Mouse (Mus musculus) forebrain, embryonic 11.5 days (tissue): ENCODE measurements at regions not wholly inside any gene's neighbourhood (a gene's known extent, or its start where the extent isn't known, plus 50 kb on each side); places are given as distances from the start of the nearest gene placed in this dataset.
A peak's percentile ranks its signal among the peaks of the same experiment; 100 is the strongest.

Experiments used
- ATAC-seq: fragments of 200-750 bp; cut with Nextera tagmentation; replicated peaks from 2 replicates; pipeline ENCODE4 v1.8.0; 2017; ENCODE audit warnings: moderate TSS enrichment; ENCODE audit not compliant: low FRiP score
- DNase-seq: peaks from one replicate; pipeline ENCODE4 v3.0.0-alpha.2; 2017; ENCODE audit warnings: low spot score
- H3K27ac ChIP-seq: fragments of 300-500 bp; sonication (generic); 2 replicates; pipeline ENCODE4 v1.5.1; 2014; ENCODE audit warnings: low read depth, low read length
- H3K27me3 ChIP-seq: fragments of 300-500 bp; sonication (generic); 2 replicates; pipeline ENCODE4 v1.6.1; 2014; ENCODE audit warnings: mild to moderate bottlenecking, low read length, mixed read lengths; ENCODE audit not compliant: control insufficient read depth, insufficient read depth
- H3K36me3 ChIP-seq: fragments of 300-500 bp; sonication (generic); 2 replicates; pipeline ENCODE4 v1.6.1; 2014; ENCODE audit warnings: mild to moderate bottlenecking, low read length, moderate library complexity, mixed read lengths; ENCODE audit not compliant: control insufficient read depth, insufficient read depth
- H3K4me1 ChIP-seq: fragments of 300-500 bp; sonication (generic); replicated peaks from 2 replicates; pipeline ENCODE4 v1.6.1; 2014; ENCODE audit warnings: low read length, mixed read lengths; ENCODE audit not compliant: control insufficient read depth, insufficient read depth
- H3K4me2 ChIP-seq: fragments of 300-500 bp; sonication (generic); 2 replicates; pipeline ENCODE4 v1.6.1; 2014; ENCODE audit warnings: low read depth, mild to moderate bottlenecking, low read length, moderate library complexity, mixed read lengths; ENCODE audit not compliant: severe bottlenecking
- H3K4me3 ChIP-seq: fragments of 300-500 bp; sonication (generic); 2 replicates; pipeline ENCODE4 v1.5.1; 2014; ENCODE audit warnings: low read depth, low read length
- H3K9ac ChIP-seq: fragments of 300-500 bp; sonication (generic); 2 replicates; pipeline ENCODE4 v1.6.1; 2014; ENCODE audit warnings: low read length
- H3K9me3 ChIP-seq: fragments of 300-500 bp; sonication (generic); 2 replicates; pipeline ENCODE4 v1.6.1; 2016; ENCODE audit warnings: low read length, mixed read lengths; ENCODE audit not compliant: control insufficient read depth
- WGBS: fragments of 180-500 bp; shearing (Covaris S2); extraction: QIAGEN DNeasy Blood & Tissue Kit; methylation state at CpG from one replicate; pipeline ENCODE4 v1.1.7; 2014; 5-methylcytosine and 5-hydroxymethylcytosine counted together

DNA sequence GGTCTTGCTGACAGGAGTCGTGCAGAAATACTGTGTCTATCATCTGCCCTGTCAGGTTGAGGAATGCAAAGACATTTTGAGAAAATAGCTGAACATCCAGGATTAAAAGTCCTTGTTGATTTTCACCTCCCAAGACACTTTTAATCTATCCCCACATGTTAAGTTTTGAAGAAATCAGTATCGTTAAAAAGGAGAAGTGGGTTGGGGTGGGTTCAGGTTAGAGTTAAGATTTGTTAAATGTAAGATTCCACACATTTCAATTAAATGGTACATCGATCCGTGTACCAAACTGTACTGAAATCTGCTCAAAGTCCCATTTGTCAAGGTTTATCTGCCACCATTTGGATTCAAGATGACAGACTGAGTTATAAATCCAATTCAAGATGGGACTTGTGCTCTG lies 162.8 kb downstream of the Dhx15 start:
- Histone ChIP-seq H3K9me3 (no peaks in the 10 kb centered on the region), H3K27me3 (no peaks in the 10 kb centered on the region), H3K27ac (no peak overlapping the region), H3K36me3 (no peaks in the 10 kb centered on the region), H3K4me2 (no peak overlapping the region), H3K9ac (no peak overlapping the region), H3K4me3 (no peak overlapping the region), H3K4me1 (no peaks in the 10 kb centered on the region)
- DNase-seq (no peak), ATAC-seq (no peak)
- 87% methylated on average over 4 of the region's 4 CpGs for WGBS

DNA sequence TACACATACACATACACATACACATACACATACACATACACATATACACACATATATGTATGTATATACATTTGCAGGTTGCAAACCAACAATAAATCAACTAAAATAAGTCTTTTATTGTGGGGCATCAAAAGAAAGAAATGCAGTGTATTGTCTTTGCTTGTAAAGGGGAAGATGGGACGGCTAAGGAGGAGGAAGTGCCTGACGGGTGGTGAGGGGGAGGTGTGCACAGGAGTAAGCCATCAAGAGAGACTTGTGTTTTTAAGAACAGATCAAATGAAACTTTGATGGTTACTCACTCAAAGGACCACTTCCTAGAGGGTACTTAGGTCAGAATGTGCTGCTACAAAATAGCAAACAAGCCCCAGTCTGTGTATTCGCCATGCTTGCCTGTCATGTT lies 164.2 kb downstream of the Dhx15 start:
- no peak overlapping the region for H3K4me3 ChIP-seq
- no peaks in the 10 kb centered on the region for H3K4me1 ChIP-seq
- no peak overlapping the region for H3K9ac ChIP-seq
- H3K27ac ChIP-seq = no peak overlapping the region
- 78% methylated on average over 3 of the region's 3 CpGs for WGBS
- H3K4me2 ChIP-seq = no peak overlapping the region
- H3K9me3 ChIP-seq = no peaks in the 10 kb centered on the region
- H3K36me3 ChIP-seq = no peaks in the 10 kb centered on the region
- DNase-seq (no peak), ATAC-seq (no peak)
- no peaks in the 10 kb centered on the region for H3K27me3 ChIP-seq

DNA sequence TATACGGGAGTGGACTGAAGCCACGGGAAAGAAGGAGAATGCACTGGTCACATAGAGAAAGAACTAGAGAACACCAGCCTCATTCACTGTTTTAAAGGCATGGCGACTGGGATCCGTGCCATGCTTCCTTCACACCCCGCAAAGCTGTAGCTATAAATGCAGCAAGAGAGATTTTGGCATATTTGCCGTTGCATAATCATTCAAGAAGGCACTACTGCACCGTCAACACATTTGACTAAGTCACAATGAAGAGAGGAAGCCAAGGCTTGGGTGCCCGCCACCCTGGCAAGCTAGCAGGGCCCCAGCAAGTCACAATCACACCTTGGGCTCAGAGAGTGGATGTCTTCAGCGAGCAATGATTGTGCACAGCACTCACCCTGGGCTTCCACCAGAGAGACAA lies 167.1 kb downstream of the Dhx15 start:
- H3K4me1 ChIP-seq = no peaks in the 10 kb centered on the region
- no peak overlapping the region for H3K4me3 ChIP-seq
- WGBS = 89% methylated on average over 9 of the region's 9 CpGs
- H3K27ac ChIP-seq = no peak overlapping the region
- no peaks in the 10 kb centered on the region for H3K9me3 ChIP-seq
- no peaks in the 10 kb centered on the region for H3K36me3 ChIP-seq
- no peaks in the 10 kb centered on the region for H3K27me3 ChIP-seq
- DNase-seq = no peak
- no peak overlapping the region for H3K9ac ChIP-seq
- H3K4me2 ChIP-seq = no peak overlapping the region
- ATAC-seq = no peak

DNA sequence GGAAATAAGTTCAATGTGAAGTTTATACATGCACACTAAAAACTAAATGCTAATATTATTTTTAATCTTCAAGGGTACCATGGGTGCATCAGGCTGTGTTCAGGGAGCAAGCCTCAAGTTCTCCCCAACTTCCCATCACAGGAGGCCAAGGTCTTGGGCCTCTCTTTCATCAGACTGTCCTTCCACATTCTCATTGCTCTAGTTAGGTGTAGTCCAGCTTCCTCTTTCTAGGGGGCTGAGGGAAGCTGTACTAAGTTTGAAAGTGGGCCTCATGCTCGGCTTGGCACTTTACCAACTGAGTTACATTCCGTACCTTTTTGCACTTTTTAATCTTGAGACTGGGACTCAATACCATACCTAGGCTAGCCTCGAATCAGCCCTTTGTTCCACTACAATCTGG lies 173.3 kb downstream of the Dhx15 start:
- Histone ChIP-seq H3K4me1 (no peaks in the 10 kb centered on the region), H3K9ac (no peak overlapping the region), H3K27me3 (no peaks in the 10 kb centered on the region), H3K4me2 (no peak overlapping the region), H3K9me3 (no peaks in the 10 kb centered on the region), H3K27ac (no peak overlapping the region), H3K36me3 (no peaks in the 10 kb centered on the region), H3K4me3 (no peak overlapping the region)
- DNase-seq (no peak), ATAC-seq (no peak)
- WGBS = 85% methylated on average over 3 of the region's 3 CpGs

DNA sequence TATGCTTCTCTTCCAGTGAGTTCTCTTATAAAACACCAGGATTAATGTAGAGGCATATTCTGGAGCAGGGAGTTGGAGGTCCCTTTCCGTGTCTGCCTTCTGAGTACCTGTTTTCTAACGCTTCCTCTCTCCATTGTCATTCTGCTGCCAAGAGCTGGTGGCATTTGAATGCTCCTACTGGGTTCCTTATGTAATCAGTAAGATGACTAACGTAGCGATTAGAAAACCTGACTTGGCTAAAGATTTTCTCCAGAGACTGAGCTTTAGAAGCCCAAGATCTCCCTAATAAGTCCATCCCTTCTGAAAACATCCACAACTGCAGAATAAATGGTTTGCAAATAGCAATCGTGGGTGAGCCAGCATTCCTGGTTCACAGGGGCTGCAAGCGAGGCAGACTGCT lies 174.5 kb downstream of the Dhx15 start:
- H3K4me3 ChIP-seq = no peak overlapping the region
- no peaks in the 10 kb centered on the region for H3K4me1 ChIP-seq
- WGBS = 35% methylated on average over 6 of the region's 6 CpGs
- DNase-seq = no peak
- no peak overlapping the region for H3K27ac ChIP-seq
- ATAC-seq = no peak
- H3K36me3 ChIP-seq = no peaks in the 10 kb centered on the region
- no peaks in the 10 kb centered on the region for H3K9me3 ChIP-seq
- H3K9ac ChIP-seq = no peak overlapping the region
- H3K27me3 ChIP-seq = no peaks in the 10 kb centered on the region
- H3K4me2 ChIP-seq = no peak overlapping the region

DNA sequence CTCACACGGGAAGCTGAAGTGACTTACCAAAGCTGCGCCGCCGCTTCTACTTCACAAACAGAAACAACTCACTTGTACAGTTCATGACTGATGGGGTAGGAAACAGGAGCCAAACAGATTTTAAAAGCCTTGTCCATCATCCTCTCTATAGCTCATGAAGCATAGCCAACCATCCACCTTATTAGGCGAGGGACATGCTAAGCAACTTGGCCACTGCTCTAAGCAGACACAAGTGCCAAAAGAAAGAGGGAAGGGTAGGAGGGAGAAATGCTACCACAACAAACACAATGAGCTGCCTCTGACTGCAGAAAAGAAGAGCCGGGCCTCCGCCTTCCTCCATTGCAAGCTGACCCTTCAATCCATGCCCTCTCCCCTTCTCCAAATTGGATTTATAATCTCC lies 179.9 kb downstream of the Dhx15 start:
- no peak overlapping the region for H3K9ac ChIP-seq
- ATAC-seq = no peak
- no peak overlapping the region for H3K27ac ChIP-seq

DNA sequence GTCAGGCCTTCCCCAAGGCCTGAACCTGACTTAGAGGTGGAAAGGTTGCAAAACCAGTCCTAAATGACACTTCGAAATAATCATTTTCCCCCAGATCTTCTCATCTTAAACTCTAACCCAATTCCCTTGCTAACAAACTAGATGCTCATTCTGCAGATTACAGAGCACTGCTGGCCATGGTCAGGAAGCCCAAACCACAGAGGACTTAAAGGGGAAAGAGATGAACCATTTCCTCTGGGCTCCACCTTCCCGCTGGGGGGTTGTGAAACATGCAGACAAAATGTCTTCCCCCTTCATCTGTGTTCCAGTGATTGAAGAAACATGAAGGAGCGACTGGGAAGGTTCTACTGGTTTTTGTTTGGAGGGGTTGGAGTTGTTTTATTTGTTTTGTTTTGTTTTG lies 181.4 kb downstream of the Dhx15 start:
- Histone ChIP-seq H3K27ac (no peak overlapping the region), H3K9ac (no peak overlapping the region), H3K4me2 (no peak overlapping the region), H3K36me3 (no peaks in the 10 kb centered on the region), H3K4me3 (no peak overlapping the region), H3K4me1 (no peaks in the 10 kb centered on the region), H3K27me3 (no peaks in the 10 kb centered on the region), H3K9me3 (no peaks in the 10 kb centered on the region)
- no peak for ATAC-seq
- WGBS = 83% methylated on average over 3 of the region's 3 CpGs
- DNase-seq = no peak

More for the DNA sequence above, 179.9 kb downstream of the Dhx15 start:
- DNase-seq = no peak
- Histone ChIP-seq H3K4me2 (no peak overlapping the region), H3K27me3 (no peaks in the 10 kb centered on the region), H3K36me3 (no peaks in the 10 kb centered on the region), H3K4me1 (no peaks in the 10 kb centered on the region), H3K9me3 (no peaks in the 10 kb centered on the region), H3K4me3 (no peak overlapping the region)
- WGBS = 86% methylated on average over 7 of the region's 7 CpGs

DNA sequence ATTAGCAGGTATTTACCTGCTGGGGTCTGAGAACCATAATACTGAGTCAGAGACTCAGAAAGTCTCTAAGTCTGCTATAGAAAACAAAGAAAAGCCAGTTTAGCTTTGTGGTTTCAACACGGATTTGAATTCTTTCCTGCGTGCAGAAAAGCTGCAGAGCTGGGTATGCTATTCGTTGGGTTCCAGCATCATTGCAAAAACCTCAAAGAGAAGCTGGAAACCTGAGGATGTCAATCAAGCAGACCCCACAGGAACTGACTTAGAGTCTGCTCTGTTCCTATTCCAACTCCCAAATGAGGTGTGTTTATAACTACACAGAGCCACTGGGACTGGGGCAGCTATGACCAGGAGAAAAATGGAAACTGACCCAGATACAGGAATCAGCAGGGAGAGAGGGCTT lies 183.5 kb downstream of the Dhx15 start:
- Histone ChIP-seq H3K36me3 (no peaks in the 10 kb centered on the region), H3K4me1 (no peaks in the 10 kb centered on the region), H3K27me3 (no peaks in the 10 kb centered on the region), H3K4me3 (no peak overlapping the region), H3K27ac (no peak overlapping the region), H3K4me2 (no peak overlapping the region), H3K9me3 (no peaks in the 10 kb centered on the region), H3K9ac (no peak overlapping the region)
- no peak for ATAC-seq
- no peak for DNase-seq
- WGBS = 85% methylated on average over 3 of the region's 3 CpGs

DNA sequence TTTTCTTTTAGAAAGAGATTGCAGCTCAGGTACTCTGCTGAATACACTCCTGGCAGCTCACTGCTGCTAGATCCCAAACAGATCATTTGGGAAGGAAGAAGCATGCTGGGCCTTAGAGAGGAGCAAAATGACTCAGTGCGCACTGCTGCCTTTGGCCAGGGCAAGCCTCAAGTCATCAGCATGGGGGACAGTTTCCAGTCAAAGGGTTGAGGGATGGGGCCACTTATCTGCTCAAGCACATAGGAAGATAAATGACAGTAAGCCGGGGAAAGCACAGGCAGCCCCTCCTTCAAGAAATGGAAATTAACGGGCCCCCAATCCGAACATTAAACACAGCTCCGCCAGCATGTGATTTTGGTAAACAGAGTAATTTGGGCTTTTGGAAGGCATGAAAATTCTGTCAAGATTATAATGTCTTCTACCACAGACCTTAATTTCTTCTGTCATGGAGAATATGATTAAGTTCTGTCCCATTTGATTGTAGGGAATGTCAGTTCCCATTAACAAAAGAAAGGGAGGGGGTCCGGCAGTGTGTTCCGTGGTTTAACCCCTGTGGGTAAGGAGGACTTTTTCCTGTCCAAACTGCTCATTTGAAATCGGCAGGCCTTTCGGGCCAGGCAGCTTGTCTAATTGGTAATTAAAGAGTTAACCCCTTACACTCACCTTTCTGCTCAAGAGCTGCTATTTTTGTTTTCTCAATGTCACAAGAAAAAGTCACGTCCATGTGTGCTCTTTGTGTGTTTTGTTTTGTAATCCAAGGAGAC lies 199.3 kb downstream of the Dhx15 start:
- Histone ChIP-seq H3K4me3 (no peak overlapping the region; the same call in 1 of the 2 replicates), H3K9ac (no peak overlapping the region), H3K4me1 (peaks cover 3% of the 10 kb centered on the region; the same call in 1 of the 2 replicates), H3K27ac (no peak overlapping the region), H3K9me3 (no peaks in the 10 kb centered on the region), H3K36me3 (no peaks in the 10 kb centered on the region), H3K4me2 (peak overlapping the region; percentile 26; the same call in 1 of the 2 replicates), H3K27me3 (peaks cover 3% of the 10 kb centered on the region; the same call in 1 of the 2 replicates)
- WGBS = 7% methylated on average over 10 of the region's 10 CpGs
- ATAC-seq (peak; percentile 39; the same call in 1 of the 2 replicates), DNase-seq (no peak)
